Mouse (Mus musculus): Measurements from ENCODE around the gene Ptgir.
A peak's percentile ranks its signal among the peaks of the same experiment; 100 is the strongest.

The Ptgir gene

DNA sequence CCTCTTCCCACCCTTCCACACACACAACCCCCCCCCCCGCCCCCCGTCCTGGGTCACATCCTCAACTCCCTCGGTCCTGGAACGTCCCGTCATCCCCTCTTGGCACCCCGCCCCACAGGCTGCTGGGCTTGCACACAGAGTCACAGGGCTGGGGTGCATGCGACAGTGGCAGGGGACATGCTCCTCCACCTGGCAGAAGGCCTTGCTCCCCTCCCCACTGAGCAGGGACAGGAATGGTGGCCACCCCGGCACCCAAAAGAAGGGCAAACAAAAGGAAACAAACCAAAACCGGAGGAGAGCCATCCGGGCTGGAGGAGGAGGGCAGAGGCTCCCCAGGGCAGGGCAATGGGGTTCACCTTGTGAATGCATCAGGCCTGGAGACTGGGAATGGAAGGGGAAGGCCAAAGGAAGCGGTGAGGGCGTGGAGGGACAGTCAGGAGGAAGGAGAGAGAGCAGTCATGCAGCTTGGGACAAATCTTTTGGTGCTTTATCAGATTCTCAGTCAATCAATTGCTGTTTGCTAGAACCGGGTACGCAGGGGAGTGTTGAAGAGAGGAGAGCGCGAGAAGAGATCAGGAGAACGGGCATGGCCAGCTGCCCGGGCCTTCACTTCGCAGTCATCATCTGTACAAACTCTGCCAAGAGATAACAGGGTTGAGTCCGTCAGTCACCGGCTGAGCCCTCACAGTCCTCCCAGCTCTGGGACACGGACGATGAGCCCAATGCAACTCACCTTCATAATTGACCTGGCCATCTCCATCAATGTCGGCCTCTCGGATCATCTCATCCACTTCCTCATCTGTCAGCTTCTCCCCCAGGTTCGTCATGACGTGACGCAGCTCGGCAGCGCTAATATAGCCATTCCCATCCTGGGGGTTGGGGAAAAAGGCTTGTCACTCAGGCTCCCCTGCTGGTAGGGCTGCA, 10.3 kb downstream of the Ptgir start:
- DNase-seq (ENCODE audit: extremely low spot score) = no peak

GRCm38 (mm10) chr7:16917447-16917846, 11.2 kb downstream of the Ptgir start:
- no peak for DNase-seq (ENCODE audit: extremely low spot score)

DNA sequence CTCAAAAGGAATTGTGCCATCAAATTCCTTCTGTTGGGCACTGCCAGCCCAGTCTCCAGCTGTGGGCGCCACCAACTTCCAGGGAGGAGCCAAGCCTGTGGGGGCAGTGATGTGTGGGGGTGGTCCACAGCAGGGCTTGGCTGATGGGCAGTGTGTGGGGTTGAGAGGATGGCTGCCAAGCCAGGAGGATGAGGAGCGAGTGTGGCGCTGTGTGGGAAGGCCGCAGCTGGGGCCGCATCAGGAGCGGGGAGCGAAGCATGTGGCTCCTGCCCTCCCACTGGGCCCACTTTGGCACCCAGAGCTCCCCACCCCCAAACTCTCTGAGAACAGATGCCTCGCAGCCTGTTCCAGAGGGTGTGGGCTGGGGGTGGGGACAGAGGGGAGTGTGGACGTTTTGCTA, 11.7 kb downstream of the Ptgir start:
- no peak for DNase-seq (ENCODE audit: extremely low spot score)

DNA sequence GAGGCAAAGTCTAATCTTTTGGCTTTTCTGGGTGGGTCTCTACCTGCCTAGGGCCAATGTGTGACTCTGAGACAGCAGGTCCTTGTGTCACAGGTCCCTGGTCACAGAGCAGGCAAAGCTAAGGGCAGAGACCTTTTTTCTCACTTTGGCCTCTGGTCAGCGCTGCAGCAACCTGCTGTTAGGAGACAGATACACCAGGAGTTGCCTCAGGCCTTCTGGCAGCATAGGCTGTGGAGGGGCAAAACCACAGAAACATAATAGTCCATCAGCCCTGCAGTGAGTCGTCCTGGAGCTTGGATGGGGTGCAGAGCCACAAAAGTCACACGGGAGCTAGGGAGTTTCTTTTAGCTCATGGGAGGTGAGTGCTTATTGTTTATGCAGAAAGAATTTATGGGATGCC, 12.4 kb downstream of the Ptgir start:
- DNase-seq (ENCODE audit: extremely low spot score) = no peak

GRCm38 (mm10) chr7:16919395-16920149, 13.3 kb downstream of the Ptgir start:
- DNase-seq (ENCODE audit: extremely low spot score) = no peak

- DNase-seq (ENCODE audit: extremely low spot score) = no peak
Observed at GRCm38 (mm10) chr7:16920150-16920579, 13.9 kb downstream of the Ptgir start.

- DNase-seq (ENCODE audit: extremely low spot score) = no peak
Observed at GRCm38 (mm10) chr7:16920818-16921791, 14.8 kb downstream of the Ptgir start.

GRCm38 (mm10) chr7:16921881-16922335, 15.6 kb downstream of the Ptgir start:
- no peak for DNase-seq (ENCODE audit: extremely low spot score)

DNA sequence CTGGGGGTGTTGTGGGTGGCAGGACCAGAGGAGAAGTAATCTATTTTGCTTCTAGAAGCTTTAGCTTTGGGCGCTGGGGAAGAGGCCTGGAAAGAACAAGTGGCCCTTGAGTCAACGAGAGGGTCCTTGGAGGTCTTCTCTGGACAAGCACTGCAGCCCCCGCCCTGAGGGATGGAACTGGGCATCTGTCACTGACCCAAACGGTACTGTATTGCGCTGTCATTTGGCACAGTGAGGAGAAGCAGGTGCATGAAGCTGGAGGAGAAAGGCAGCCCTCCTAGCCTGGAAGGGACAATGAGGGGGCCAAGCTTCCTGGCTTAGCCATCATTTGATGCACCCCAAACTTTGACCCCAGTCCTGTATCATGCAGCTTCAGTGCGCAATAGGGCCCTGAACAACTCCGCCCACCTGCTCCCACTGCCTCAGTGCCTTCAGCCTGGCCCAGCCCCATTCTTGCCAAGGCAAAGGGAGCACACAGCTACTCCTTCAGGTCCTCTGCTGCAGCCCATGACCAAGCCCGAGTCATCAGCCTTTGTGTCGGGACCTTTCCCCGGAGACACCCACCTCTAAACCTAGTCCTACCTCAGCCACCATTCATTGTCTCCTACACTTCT, 16.2 kb downstream of the Ptgir start:
- no peak for DNase-seq (ENCODE audit: extremely low spot score)

DNA sequence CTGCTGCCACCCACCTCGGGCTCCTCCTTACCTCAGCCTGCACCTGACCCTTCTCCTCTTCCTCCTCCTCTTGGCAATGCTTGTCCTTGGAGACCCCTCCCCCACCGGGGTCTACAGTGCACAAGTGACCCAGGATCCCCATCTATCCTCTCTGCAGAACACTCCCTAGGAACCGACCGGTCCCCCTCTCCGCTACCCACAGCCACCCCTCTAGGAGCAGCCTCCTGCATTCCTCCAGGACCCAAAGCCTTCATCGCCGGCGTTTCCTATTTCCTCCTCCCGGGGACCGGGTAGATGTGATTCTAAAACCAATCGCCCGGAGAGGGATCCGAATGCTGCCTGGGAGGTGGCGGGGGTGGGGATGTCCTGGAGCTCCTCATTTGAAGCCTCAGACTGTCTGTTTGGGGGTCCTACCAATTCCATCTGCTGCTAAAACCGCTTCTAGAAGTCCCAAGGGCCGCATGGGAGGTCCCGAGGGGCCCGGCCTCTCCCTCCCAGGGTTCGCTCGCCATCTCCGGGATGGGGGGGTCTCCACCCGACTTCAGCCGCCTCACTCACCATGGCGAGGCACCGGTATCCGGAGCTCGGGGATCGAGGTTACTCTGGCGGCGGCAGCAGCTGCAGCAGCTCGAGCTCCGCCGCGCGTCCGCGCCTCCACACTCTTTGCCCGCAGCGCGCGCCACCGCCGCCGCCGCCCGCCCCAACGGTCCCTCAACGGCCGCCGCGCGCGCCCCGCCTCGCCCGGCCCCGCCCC, 17.2 kb downstream of the Ptgir start:
- DNase-seq (ENCODE audit: extremely low spot score) = no peak

DNA sequence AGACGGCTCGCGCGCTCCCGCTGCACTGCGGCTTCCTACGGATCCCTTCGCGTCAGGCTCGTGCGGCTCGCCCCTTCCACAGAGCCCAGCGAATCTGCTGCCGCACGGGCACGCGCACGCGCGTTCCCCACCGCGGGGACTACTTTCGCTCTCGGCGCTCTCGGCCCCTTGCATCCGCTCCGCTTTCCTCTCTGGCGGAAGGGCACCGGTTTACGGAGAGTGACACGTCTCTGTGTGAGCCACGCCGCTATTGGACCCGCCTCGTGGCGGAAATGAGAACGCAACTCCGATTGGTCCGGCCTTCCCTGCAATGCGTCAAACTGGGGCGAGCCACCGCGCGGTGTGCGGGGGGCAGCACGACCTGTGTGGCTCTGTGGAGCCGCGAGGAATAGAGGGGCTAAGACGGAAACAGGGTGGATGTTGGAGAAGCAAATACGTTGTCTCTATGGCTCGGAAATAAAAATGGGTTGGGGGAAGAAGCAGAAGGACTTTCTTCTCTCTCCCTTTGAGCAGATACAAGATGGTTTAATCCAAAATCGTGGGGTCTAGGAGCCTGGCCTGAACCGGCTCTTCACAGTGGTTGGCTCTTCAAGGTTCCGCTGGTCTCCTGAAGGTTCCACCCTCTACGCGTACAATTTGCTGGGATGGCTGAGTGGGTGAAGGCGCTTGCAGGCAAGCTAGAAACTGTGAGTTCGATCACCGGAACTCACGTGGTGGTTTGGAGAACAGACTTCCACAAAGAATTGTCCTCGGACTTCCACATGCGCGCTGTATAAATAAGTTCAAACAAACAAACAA, 17.9 kb downstream of the Ptgir start, which contains the start of gene Calm3:
Gene Calm3, minus strand, starts transcription at position 78 of the 798 bp plus-strand sequence.
- DNase-seq (ENCODE audit: extremely low spot score) = peak; percentile 100

GRCm38 (mm10) chr7:16928341-16928740, 22.1 kb downstream of the Ptgir start:
- DNase-seq (ENCODE audit: extremely low spot score) = no peak

- DNase-seq (ENCODE audit: extremely low spot score) = peak; percentile 68
Observed at GRCm38 (mm10) chr7:16930850-16931249, 24.6 kb downstream of the Ptgir start.

- DNase-seq (ENCODE audit: extremely low spot score) = peak; percentile 82
Observed at GRCm38 (mm10) chr7:16931968-16932627, 25.8 kb downstream of the Ptgir start.

DNA sequence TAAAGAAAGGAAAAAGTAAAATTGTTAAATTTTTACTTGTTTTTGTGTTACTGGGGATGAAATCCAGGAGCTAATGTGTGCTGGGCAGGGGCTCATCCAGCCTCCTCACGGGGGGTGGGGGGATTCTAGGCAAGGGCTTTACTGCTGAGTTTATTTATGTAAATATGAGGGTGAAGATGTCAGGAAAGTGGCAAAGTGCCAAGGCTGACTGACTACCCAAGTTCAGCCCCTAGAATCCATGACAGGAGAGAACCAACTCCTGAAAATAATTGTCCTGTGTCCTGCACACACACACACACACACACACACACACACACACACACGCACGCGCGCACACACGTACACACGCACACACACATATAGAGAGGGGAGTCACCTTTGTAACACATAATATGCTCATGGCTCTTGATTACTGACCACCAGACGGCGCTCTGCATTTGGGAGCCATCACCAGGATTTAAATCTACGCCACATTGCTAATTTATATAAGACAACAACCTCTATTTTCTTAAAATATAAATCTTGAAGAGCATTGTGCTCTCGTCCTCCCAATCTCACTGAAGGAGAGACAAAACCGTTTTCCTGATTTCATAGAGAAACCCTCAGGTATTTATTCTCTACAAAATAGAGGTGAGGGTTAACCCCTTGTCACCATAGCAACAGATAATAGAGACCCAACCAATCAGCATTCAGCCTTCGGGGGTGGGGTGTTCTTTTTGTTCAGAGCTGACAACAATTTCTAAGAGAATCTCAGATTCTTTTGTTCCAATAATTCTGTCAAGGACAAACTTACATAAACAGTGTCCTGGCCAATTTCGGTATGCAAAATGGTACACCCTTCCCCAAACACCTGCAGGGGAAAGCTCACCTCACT, 26.7 kb downstream of the Ptgir start:
- DNase-seq (ENCODE audit: extremely low spot score) = no peak

GRCm38 (mm10) chr7:16937312-16937711, 31.0 kb downstream of the Ptgir start:
- no peak for DNase-seq (ENCODE audit: extremely low spot score)

GRCm38 (mm10) chr7:16938117-16938791, 32.0 kb downstream of the Ptgir start:
- no peak for DNase-seq (ENCODE audit: extremely low spot score)

Data from embryo, embryonic 9.5 days (tissue).